Mouse (Mus musculus): Measurements from ENCODE around the gene Psmb1.

DNA sequence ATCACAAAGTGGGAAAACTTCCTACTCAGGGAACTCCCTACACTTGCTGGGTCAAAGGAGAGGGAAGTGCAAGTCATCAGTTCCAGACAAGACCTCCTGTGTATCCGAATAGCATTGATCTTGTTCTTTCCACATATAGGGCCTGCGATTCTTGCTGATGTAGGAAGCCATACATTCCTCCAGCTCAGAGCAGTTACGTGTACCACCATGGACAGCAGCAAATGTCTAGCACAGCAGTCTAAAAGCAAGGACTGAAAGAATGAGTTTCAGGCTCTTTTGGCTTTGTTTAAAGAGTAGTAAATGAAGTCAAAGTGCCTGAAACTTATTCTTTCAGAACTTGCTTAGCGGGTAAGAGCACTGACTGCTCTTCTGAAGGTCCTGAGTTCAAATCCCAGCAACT lies 44.3 kb downstream of the Psmb1 start:
- TF ChIP-seq CTCF (IDR thresholded peaks at IDR 0.05; ENCODE audit: insufficient read depth, low read depth, low read length) (no peak), POLR2A (IDR thresholded peaks at IDR 0.05; ENCODE audit: insufficient read depth, low read depth, low read length) (no peak)
